Mouse (Mus musculus) MEL (cell line): ENCODE results near the gene Dguok. TPM values are rescaled to one million over a fixed set of nuclear protein-coding genes. Genes with fewer than 3 reads are reported as not detected.

Source experiments
- DNase-seq: peaks from one replicate; pipeline ENCODE4 v3.0.0; 2011; ENCODE audit warnings: low read depth, low spot score
- H3K27ac ChIP-seq: 2 replicates; pipeline ENCODE4 v1.5.1; 2012; ENCODE audit warnings: low read depth, mild to moderate bottlenecking, control low read depth, low read length, moderate library complexity; ENCODE audit not compliant: control insufficient read depth
- H3K27me3 ChIP-seq, 2 experiments: fragments of 150-350 bp in 1 of 2; sonication (generic) in 1 of 2; 2 replicates each; pipeline ENCODE4 v1.6.1; 2012; ENCODE audit warnings: low read length in 2 of 2, mild to moderate bottlenecking in 2 of 2, improper control_type of control experiment in 1 of 2, moderate library complexity in 1 of 2; ENCODE audit not compliant: insufficient read depth in 2 of 2, control insufficient read depth in 1 of 2
- H3K36me3 ChIP-seq, 2 experiments: 2 replicates each; pipeline ENCODE4 v1.6.1; 2012 to 2014; ENCODE audit warnings: low read length in 2 of 2, improper control_type of control experiment in 1 of 2, inconsistent platforms in 1 of 2, mild to moderate bottlenecking in 1 of 2; ENCODE audit not compliant: insufficient read depth in 2 of 2, control insufficient read depth in 1 of 2
- H3K4me1 ChIP-seq, 2 experiments: fragments of 150-350 bp in 1 of 2; sonication (generic) in 1 of 2; 2 replicates each; pipeline ENCODE4 v1.6.1; 2012; ENCODE audit warnings: low read length in 2 of 2, improper control_type of control experiment in 1 of 2, mild to moderate bottlenecking in 1 of 2; ENCODE audit not compliant: insufficient read depth in 2 of 2, control insufficient read depth in 1 of 2
- H3K4me3 ChIP-seq, 2 experiments: fragments of 150-350 bp in 1 of 2; sonication (generic) in 1 of 2; 2 replicates each; pipeline ENCODE4 v1.5.1; 2012; ENCODE audit warnings: low read depth in 2 of 2, low read length in 2 of 2, mild to moderate bottlenecking in 2 of 2, moderate library complexity in 2 of 2, control low read depth in 1 of 2, improper control_type of control experiment in 1 of 2; ENCODE audit not compliant: control insufficient read depth in 1 of 2, insufficient read depth in 1 of 2
- H3K79me2 ChIP-seq: 2 replicates; pipeline ENCODE4 v1.6.1; 2012; ENCODE audit warnings: mild to moderate bottlenecking, low read length, moderate library complexity; ENCODE audit not compliant: control insufficient read depth, poor library complexity, insufficient read depth
- H3K9ac ChIP-seq: 2 replicates; pipeline ENCODE4 v1.6.1; 2012; ENCODE audit warnings: low read depth, mild to moderate bottlenecking, control low read depth, low read length, moderate library complexity; ENCODE audit not compliant: control insufficient read depth, poor library complexity, severe bottlenecking
- H3K9me3 ChIP-seq: fragments of 150-350 bp; sonication (generic); replicated peaks from 2 replicates; pipeline ENCODE4 v1.6.1; 2012; ENCODE audit warnings: mild to moderate bottlenecking, low read length, improper control_type of control experiment, moderate library complexity; ENCODE audit not compliant: insufficient read depth
- CTCF ChIP-seq, 3 experiments: IDR thresholded peaks in 2 of 3; conservative IDR thresholded peaks in 1 of 3; 2 replicates each; pipeline ENCODE4 v1.5.1; 2011 to 2012; ENCODE audit warnings: low read length in 3 of 3, low read depth in 2 of 3, mild to moderate bottlenecking in 2 of 3, improper control_type of control experiment in 1 of 3, inconsistent platforms in 1 of 3, mixed read lengths in 1 of 3, moderate library complexity in 1 of 3; ENCODE audit not compliant: control insufficient read depth in 1 of 3, insufficient read depth in 1 of 3, poor library complexity in 1 of 3, severe bottlenecking in 1 of 3
- ELF1 ChIP-seq: IDR thresholded peaks from 2 replicates; pipeline ENCODE4 v1.6.1; 2014; ENCODE audit warnings: low read depth, mild to moderate bottlenecking, inconsistent platforms, low read length, improper control_type of control experiment, moderate library complexity
- EP300 ChIP-seq, 2 experiments: IDR thresholded peaks; 2 replicates each; pipeline ENCODE4 v1.6.1; 2011; ENCODE audit warnings: improper control_type of control experiment in 2 of 2, low read length in 2 of 2, low read depth in 1 of 2, mild to moderate bottlenecking in 1 of 2
- ETS1 ChIP-seq: IDR thresholded peaks from 2 replicates; pipeline ENCODE4 v1.6.1; 2012; ENCODE audit warnings: low read depth, mild to moderate bottlenecking, inconsistent platforms, low read length, improper control_type of control experiment, moderate library complexity
- GABPA ChIP-seq: IDR thresholded peaks from 2 replicates; pipeline ENCODE4 v1.6.1; 2012; ENCODE audit warnings: low read depth, mild to moderate bottlenecking, inconsistent platforms, low read length, improper control_type of control experiment, moderate library complexity
- GATA1 ChIP-seq: IDR thresholded peaks from 2 replicates; pipeline ENCODE4 v1.6.1; 2011; ENCODE audit warnings: low read depth, low read length, improper control_type of control experiment
- HCFC1 ChIP-seq: IDR thresholded peaks from 2 replicates; pipeline ENCODE4 v1.6.1; 2012; ENCODE audit warnings: low read depth, mild to moderate bottlenecking, inconsistent platforms, low read length, improper control_type of control experiment, moderate library complexity
- JUND ChIP-seq: IDR thresholded peaks from 2 replicates; pipeline ENCODE4 v1.6.1; 2011; ENCODE audit warnings: low read depth, mild to moderate bottlenecking, improper control_type of control experiment, low read length
- KAT2A ChIP-seq: conservative IDR thresholded peaks from 2 replicates; pipeline ENCODE4 v1.6.1; 2012; ENCODE audit warnings: low read depth, low read length, improper control_type of control experiment, inconsistent platforms
- MYB ChIP-seq: IDR thresholded peaks from 2 replicates; pipeline ENCODE4 v1.6.1; 2011; ENCODE audit warnings: mild to moderate bottlenecking, low read depth, low read length, improper control_type of control experiment
- NRF1 ChIP-seq: IDR thresholded peaks from 2 replicates; pipeline ENCODE4 v1.6.1; 2014; ENCODE audit warnings: low read depth, mild to moderate bottlenecking, inconsistent platforms, low read length, improper control_type of control experiment, moderate library complexity; ENCODE audit not compliant: poor library complexity, insufficient read depth, severe bottlenecking
- POLR2AphosphoS2 ChIP-seq: IDR thresholded peaks from 2 replicates; pipeline ENCODE4 v1.6.1; 2011; ENCODE audit warnings: low read length, improper control_type of control experiment
- POLR2AphosphoS5 ChIP-seq: IDR thresholded peaks from 2 replicates; pipeline ENCODE4 v1.6.1; 2012; ENCODE audit warnings: low read depth, borderline replicate concordance, mild to moderate bottlenecking, inconsistent platforms, low read length, moderate library complexity, mixed read lengths
- RAD21 ChIP-seq: IDR thresholded peaks from 2 replicates; pipeline ENCODE4 v1.6.1; 2011; ENCODE audit warnings: mild to moderate bottlenecking, low read depth, low read length, improper control_type of control experiment
- SIN3A ChIP-seq: IDR thresholded peaks from 2 replicates; pipeline ENCODE4 v1.6.1; 2012; ENCODE audit warnings: low read length, improper control_type of control experiment, inconsistent platforms
- SMC3 ChIP-seq: IDR thresholded peaks from 2 replicates; pipeline ENCODE4 v1.6.1; 2011; ENCODE audit warnings: low read depth, low read length, improper control_type of control experiment
- TBP ChIP-seq: IDR thresholded peaks from 2 replicates; pipeline ENCODE4 v1.8.0; 2011; ENCODE audit warnings: low read depth, low read length, improper control_type of control experiment
- TCF12 ChIP-seq: IDR thresholded peaks from 2 replicates; pipeline ENCODE4 v1.6.1; 2014; ENCODE audit warnings: low read depth, mild to moderate bottlenecking, inconsistent platforms, low read length, improper control_type of control experiment, moderate library complexity
- UBTF ChIP-seq: IDR thresholded peaks from 2 replicates; pipeline ENCODE4 v1.6.1; 2012; ENCODE audit warnings: low read depth, mild to moderate bottlenecking, inconsistent platforms, low read length, improper control_type of control experiment, moderate library complexity, borderline replicate concordance; ENCODE audit not compliant: insufficient read depth
- USF2 ChIP-seq, 2 experiments: IDR thresholded peaks; 2 replicates each; pipeline ENCODE4 v1.6.1; 2011 to 2012; ENCODE audit warnings: improper control_type of control experiment in 2 of 2, low read length in 2 of 2, borderline replicate concordance in 1 of 2, inconsistent platforms in 1 of 2, low read depth in 1 of 2, mild to moderate bottlenecking in 1 of 2; ENCODE audit not compliant: insufficient read depth in 1 of 2
- ZC3H11A ChIP-seq: IDR thresholded peaks from 2 replicates; pipeline ENCODE4 v1.6.1; 2012; ENCODE audit warnings: low read depth, mild to moderate bottlenecking, inconsistent platforms, low read length, improper control_type of control experiment
- ZKSCAN1 ChIP-seq: IDR thresholded peaks from 2 replicates; pipeline ENCODE4 v1.6.1; 2012; ENCODE audit warnings: low read depth, mild to moderate bottlenecking, inconsistent platforms, low read length, improper control_type of control experiment, moderate library complexity
- ZMIZ1 ChIP-seq: IDR thresholded peaks from 2 replicates; pipeline ENCODE4 v1.6.1; 2012; ENCODE audit warnings: low read depth, mild to moderate bottlenecking, inconsistent platforms, low read length, improper control_type of control experiment, moderate library complexity
- polyA plus RNA-seq, 2 experiments: library from polyadenylated mRNA; stranded (reverse) in 1 of 2; unstranded in 1 of 2; fragments of >175 nt in 1 of 2; fragments of >200 nt in 1 of 2; gene quantifications; 2 replicates each; pipeline versions ENCODE4 v1.2.1 to v1.2.4; 2012; ENCODE audit warnings: low replicate concordance in 2 of 2, low read depth in 1 of 2; ENCODE audit not compliant: insufficient read length in 2 of 2, insufficient read depth in 1 of 2, missing spikeins in 1 of 2
- total RNA-seq: library from RNA; depleted of rRNA; stranded (reverse); fragments of 300-350 nt; gene quantifications from 2 replicates; pipeline ENCODE4 v1.2.3, GENCODE M21; 2012

Gene Dguok
- total and polyA plus RNA-seq, 3 experiments, result 13.4 to 21.0 TPM; not detected in 1

DNA sequence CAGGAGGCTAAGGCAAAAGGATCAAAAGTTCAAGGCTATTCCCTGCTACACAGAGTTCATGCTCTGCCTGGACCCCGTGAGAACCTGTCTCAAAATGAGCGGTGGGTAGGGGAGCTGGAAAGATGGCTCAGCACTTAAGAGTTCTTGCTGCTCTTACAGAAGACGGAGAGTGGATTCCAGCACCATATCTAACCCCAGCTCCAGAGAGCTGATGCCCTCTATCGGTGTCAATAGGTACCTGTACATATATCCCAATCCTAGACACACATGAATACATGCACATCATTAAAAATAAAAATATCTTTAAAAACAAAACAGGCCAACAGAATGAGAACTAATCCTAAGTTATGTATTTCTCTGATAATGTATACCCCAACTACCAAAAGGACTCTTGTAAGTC is 28.6 kb downstream of the Dguok start:
- Histone ChIP-seq H3K4me1 (peaks cover 5 to 6% of the 10 kb centered on the region in 2 experiments; a peak in 2 of 4 replicates), H3K27ac (no peak overlapping the region), H3K9ac (no peak overlapping the region), H3K9me3 (no peaks in the 10 kb centered on the region), H3K27me3 (no peaks in the 10 kb centered on the region), H3K36me3 (no peaks in the 10 kb centered on the region), H3K4me3 (no peak overlapping the region), H3K79me2 (no peaks in the 10 kb centered on the region)
- no peak for DNase-seq
- TF ChIP-seq POLR2AphosphoS5, result no peak
- peak; percentile 14; the same call in 1 of the 2 replicates for TF ChIP-seq SMC3
- no peak for TF ChIP-seq TBP
- peak; percentile 21 for TF ChIP-seq RAD21
- TF ChIP-seq ELF1, result no peak
- TF ChIP-seq GABPA, result no peak
- TF ChIP-seq CTCF (IDR thresholded peaks at IDR 0.05 in 2 of 3, conservative IDR thresholded peaks at IDR 0.05 in 1 of 3; ENCODE audit: control insufficient read depth in 1 of 3, insufficient read depth in 1 of 3, low read depth in 2 of 3, low read length in 3 of 3, poor library complexity in 1 of 3, severe bottlenecking in 1 of 3), result peak in 1 of 3 experiments; percentile 12; a peak in 1 of 6 replicates

DNA sequence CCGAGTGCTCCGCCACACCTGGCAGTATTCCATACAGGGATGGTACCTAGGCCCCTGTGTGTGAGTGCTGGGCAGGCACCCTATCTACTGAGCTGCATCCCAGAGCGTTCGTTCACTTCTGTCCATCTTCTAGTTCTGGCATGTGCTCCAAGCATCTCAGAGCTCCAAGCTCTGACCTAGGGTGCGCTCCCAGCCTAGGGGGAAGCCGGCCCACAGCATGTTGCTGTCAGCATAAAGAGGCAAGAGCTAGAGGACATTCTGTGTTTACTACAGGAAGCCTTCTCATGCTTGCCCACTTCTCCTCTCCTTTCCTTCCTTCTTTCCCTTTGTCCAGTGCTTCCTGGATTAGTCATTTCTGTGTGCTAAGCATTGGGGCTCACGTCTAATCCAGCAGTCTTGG is 31.3 kb downstream of the Dguok start:
- no peak for DNase-seq
- no peaks in the 10 kb centered on the region for H3K36me3 ChIP-seq
- TF ChIP-seq POLR2AphosphoS5, result no peak
- no peak for TF ChIP-seq ZMIZ1
- no peak for TF ChIP-seq TCF12
- no peak overlapping the region for H3K4me3 ChIP-seq
- no peak overlapping the region for H3K9ac ChIP-seq
- H3K27me3 ChIP-seq, result no peaks in the 10 kb centered on the region
- H3K79me2 ChIP-seq, result no peaks in the 10 kb centered on the region
- H3K9me3 ChIP-seq, result no peaks in the 10 kb centered on the region
- no peak overlapping the region for H3K27ac ChIP-seq
- no peaks in the 10 kb centered on the region for H3K4me1 ChIP-seq

DNA sequence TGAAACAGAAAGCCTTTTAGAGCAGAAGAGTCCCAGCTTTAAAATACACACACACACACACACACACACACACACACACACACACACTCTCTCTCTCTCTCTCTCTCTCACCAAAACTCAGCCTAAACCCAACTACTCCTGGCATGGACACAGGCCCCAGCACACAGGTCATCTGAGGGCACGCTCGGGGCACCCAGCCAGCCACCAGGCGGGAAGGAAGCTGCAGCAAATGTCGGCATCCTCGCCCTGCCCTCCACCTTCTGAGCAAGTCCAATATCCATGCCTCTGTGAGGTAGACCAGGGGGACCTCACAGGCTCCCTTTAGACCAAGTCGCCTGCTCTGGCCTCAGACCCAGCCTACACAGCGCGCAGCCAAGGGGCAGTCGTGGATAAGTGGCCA is 33.5 kb downstream of the Dguok start:
- H3K36me3 ChIP-seq, result no peaks in the 10 kb centered on the region
- no peak overlapping the region for H3K4me3 ChIP-seq
- H3K79me2 ChIP-seq, result no peaks in the 10 kb centered on the region
- H3K4me1 ChIP-seq, result no peaks in the 10 kb centered on the region
- DNase-seq, result no peak
- no peaks in the 10 kb centered on the region for H3K27me3 ChIP-seq
- no peak overlapping the region for H3K9ac ChIP-seq
- no peaks in the 10 kb centered on the region for H3K9me3 ChIP-seq
- H3K27ac ChIP-seq, result no peak overlapping the region
- TF ChIP-seq POLR2AphosphoS5 (no peak), USF2 (IDR thresholded peaks at IDR 0.05; ENCODE audit: borderline replicate concordance in 1 of 2, insufficient read depth in 1 of 2, low read depth in 1 of 2, low read length in 2 of 2) (no peak), NRF1 (no peak), ETS1 (no peak), TBP (no peak), POLR2AphosphoS2 (no peak), JUND (no peak), TCF12 (no peak), MYB (no peak), UBTF (no peak), SMC3 (no peak), GATA1 (no peak), KAT2A (no peak), ZMIZ1 (no peak), ZC3H11A (no peak), ZKSCAN1 (no peak), EP300 (IDR thresholded peaks at IDR 0.05; ENCODE audit: low read depth in 1 of 2, low read length in 2 of 2) (no peak), SIN3A (no peak), HCFC1 (no peak)
